Mouse (Mus musculus): Measurements from ENCODE around the gene Endod1.

GRCm38 (mm10) chr9:14364719-14365118 is 16.6 kb downstream of the Endod1 start:
- TF ChIP-seq MAFK (IDR thresholded peaks at IDR 0.05; ENCODE audit: insufficient read depth, low read depth, low read length) (no peak), CHD2 (IDR thresholded peaks at IDR 0.05; ENCODE audit: low read depth, low read length) (no peak)
